Mouse (Mus musculus) lung, postnatal 0 days (tissue): ENCODE results near the gene Cd9. TPM values are rescaled to one million over a fixed set of nuclear protein-coding genes. Genes with fewer than 3 reads are reported as not detected.

Source experiments
- ATAC-seq: fragments of 200-750 bp; cut with Nextera tagmentation; 2 replicates; pipeline ENCODE4 v1.8.0; 2017; ENCODE audit warnings: moderate library complexity
- DNase-seq: peaks from one replicate; pipeline ENCODE4 v3.0.0-alpha.2; 2016; ENCODE audit warnings: low spot score
- H3K27ac ChIP-seq: fragments of 300-500 bp; sonication (generic); 2 replicates; pipeline ENCODE4 v1.5.1; 2014; ENCODE audit warnings: antibody characterized with exemption, mild to moderate bottlenecking, low read length, mixed read lengths
- H3K27me3 ChIP-seq: fragments of 300-500 bp; sonication (generic); replicated peaks from 2 replicates; pipeline ENCODE4 v1.6.1; 2014; ENCODE audit warnings: low read length, mixed read lengths; ENCODE audit not compliant: insufficient read depth
- H3K36me3 ChIP-seq: fragments of 300-500 bp; sonication (generic); 2 replicates; pipeline ENCODE4 v1.6.1; 2014; ENCODE audit warnings: low read length, mixed read lengths; ENCODE audit not compliant: insufficient read depth
- H3K4me1 ChIP-seq: fragments of 300-500 bp; sonication (generic); 2 replicates; pipeline ENCODE4 v1.6.1; 2014; ENCODE audit warnings: antibody characterized with exemption, low read depth, low read length, mixed read lengths; ENCODE audit not compliant: insufficient read depth
- H3K4me2 ChIP-seq: fragments of 300-500 bp; sonication (generic); replicated peaks from 2 replicates; pipeline ENCODE4 v1.6.1; 2014; ENCODE audit warnings: low read depth, mild to moderate bottlenecking, low read length, moderate library complexity, mixed read lengths
- H3K4me3 ChIP-seq: fragments of 300-500 bp; sonication (generic); 2 replicates; pipeline ENCODE4 v1.5.1; 2014; ENCODE audit warnings: low read depth, low read length
- H3K9ac ChIP-seq: fragments of 300-500 bp; sonication (generic); replicated peaks from 2 replicates; pipeline ENCODE4 v1.6.1; 2014; ENCODE audit warnings: low read depth, mild to moderate bottlenecking
- H3K9me3 ChIP-seq: fragments of 300-500 bp; sonication (generic); 2 replicates; pipeline ENCODE4 v1.6.1; 2016; ENCODE audit warnings: low read length, mixed read lengths
- CTCF ChIP-seq: IDR thresholded peaks from 2 replicates; pipeline ENCODE4 v1.5.1; 2016; ENCODE audit warnings: antibody characterized with exemption, mild to moderate bottlenecking
- EP300 ChIP-seq: IDR thresholded peaks from 2 replicates; pipeline ENCODE4 v1.6.1; 2016; ENCODE audit warnings: antibody characterized with exemption, mild to moderate bottlenecking, control low read depth
- WGBS: fragments of 180-500 bp; shearing (Covaris S2); extraction: QIAGEN DNeasy Blood & Tissue Kit; methylation state at CpG from one replicate; pipeline ENCODE4 v1.1.7; 2014; 5-methylcytosine and 5-hydroxymethylcytosine counted together
- polyA plus RNA-seq: library from polyadenylated mRNA; unstranded; fragments of >200 nt; fragmentation: Nextera tagmentation; extraction: Ambion mirVana; gene quantifications from 2 replicates; pipeline ENCODE4 v1.2.1, GENCODE M21; 2015

Cd9 gene
- polyA plus RNA-seq, 1 experiment from 2014 or later = 962 TPM

DNA sequence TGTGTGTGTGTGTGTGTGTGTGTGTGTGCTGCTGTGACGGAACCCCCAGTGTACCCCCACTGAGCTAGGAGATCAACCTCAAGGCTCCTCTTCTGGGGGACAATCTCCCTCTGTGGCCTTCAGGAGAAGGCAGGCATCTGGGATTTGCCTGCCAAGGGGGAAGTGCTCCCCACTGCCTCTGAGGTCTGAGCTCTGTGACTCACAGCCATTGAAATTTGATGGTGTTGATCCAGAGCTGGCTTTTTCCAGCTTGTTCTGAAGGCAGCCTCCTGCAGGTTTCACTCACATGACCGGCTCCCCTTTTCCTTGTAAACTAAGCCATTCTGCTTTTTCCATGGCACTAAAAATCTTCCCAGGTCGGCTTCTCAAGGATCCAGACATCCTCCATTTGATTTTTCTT is 70.4 kb downstream of the Cd9 start:
- H3K9me3 ChIP-seq = no peaks in the 10 kb centered on the region
- no peak for ATAC-seq
- H3K36me3 ChIP-seq = no peaks in the 10 kb centered on the region
- no peaks in the 10 kb centered on the region for H3K27me3 ChIP-seq
- no peak overlapping the region for H3K9ac ChIP-seq
- 86% methylated on average over 3 of the region's 3 CpGs for WGBS
- no peak overlapping the region for H3K27ac ChIP-seq
- H3K4me2 ChIP-seq = no peak overlapping the region
- no peak for DNase-seq
- H3K4me3 ChIP-seq = no peak overlapping the region
- TF ChIP-seq CTCF (no peak), EP300 (no peak)
- peaks cover 6% of the 10 kb centered on the region for H3K4me1 ChIP-seq

DNA sequence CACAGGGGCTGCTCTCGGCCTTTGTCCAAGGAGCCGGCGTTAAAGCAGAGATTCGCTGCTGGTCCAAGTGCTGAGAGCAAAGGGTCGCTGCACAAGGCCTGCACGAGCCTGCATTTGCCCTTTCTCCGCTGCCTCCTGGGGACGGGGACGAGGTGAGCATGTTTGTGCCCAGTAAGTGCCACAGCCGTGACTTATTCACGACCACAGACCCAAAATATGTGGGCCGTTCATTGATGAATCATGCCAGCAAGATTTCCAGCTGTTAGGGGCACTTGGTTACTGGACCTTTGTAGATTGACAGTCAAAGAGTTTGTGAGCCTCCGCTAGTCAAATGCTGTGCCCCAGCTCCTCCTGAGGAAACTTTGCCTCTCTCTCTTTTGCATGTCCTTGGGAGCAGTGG is 71.1 kb downstream of the Cd9 start:
- H3K9ac ChIP-seq = no peak overlapping the region
- ATAC-seq (no peak), DNase-seq (no peak)
- no peaks in the 10 kb centered on the region for H3K36me3 ChIP-seq
- WGBS = 63% methylated on average over 13 of the region's 13 CpGs
- H3K27me3 ChIP-seq = no peaks in the 10 kb centered on the region
- peaks cover 6% of the 10 kb centered on the region for H3K4me1 ChIP-seq
- no peaks in the 10 kb centered on the region for H3K9me3 ChIP-seq
- no peak overlapping the region for H3K27ac ChIP-seq
- no peak overlapping the region for H3K4me2 ChIP-seq
- TF ChIP-seq CTCF (no peak), EP300 (no peak)
- no peak overlapping the region for H3K4me3 ChIP-seq

DNA sequence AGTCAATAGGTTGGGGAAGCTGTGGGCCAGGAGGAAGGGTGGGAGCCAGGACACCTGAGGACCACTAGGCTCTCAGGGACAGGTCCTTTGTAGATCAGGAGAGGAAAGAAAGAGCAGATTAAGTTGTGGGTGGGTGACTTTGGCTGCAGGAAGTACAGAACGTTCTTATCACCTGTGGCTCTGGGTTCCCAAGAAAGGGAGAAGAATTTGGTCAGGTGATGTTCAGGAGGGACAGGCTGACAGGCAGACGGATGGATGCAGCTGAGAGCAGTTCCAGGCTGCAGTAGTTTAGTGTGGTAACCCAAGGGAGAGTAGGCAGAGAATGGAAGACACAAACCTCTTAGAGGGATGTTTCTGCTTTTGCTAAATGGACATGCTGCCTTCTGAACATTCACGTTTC is 71.5 kb downstream of the Cd9 start:
- ATAC-seq (no peak), DNase-seq (no peak)
- Histone ChIP-seq H3K4me3 (no peak overlapping the region), H3K9ac (no peak overlapping the region), H3K27ac (no peak overlapping the region), H3K4me2 (no peak overlapping the region), H3K36me3 (no peaks in the 10 kb centered on the region), H3K9me3 (no peaks in the 10 kb centered on the region), H3K27me3 (no peaks in the 10 kb centered on the region), H3K4me1 (peaks cover 6% of the 10 kb centered on the region)
- WGBS = 45% methylated on average over 3 of the region's 3 CpGs
- TF ChIP-seq CTCF = no peak
- no peak for TF ChIP-seq EP300

DNA sequence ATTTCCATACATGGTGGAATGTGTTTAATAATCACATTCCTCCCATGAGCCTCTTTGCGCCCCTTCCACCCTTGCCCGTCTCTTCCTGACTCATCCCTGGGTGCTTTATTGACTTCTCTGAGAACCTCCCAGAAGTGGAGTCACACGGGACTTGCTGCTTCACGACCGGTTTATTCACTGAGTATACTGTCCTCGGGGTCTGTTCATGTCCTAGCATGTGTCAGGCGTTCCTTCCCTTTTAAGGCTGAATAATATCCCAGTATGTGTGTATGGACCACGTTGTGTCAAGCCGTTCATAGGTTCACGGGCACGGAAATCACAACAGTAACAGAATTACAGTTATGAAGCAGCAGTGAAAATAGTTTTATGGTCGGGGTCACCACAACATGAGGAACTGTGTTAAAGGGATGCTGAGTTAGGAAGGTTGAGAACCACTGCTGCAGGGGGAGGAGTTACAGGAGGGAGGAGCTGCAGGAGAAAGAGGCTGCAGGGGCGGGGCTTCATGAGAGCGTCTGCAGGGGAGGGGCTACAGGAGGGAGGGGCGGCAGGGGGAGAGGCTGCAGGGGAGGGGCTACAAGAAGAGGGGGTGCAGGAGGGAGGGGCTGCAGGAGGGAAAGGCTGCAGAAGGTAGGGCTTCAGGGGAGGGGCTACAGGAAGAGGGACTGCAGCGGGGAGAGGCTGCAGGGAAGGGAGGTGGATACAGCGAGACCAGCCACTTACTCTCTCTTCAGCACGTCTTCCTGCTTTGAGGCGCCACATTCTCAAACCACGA is 72.4 kb downstream of the Cd9 start:
- Histone ChIP-seq H3K27ac (no peak overlapping the region), H3K27me3 (no peaks in the 10 kb centered on the region), H3K9ac (no peak overlapping the region), H3K4me1 (peaks cover 6% of the 10 kb centered on the region), H3K9me3 (no peaks in the 10 kb centered on the region), H3K4me2 (peak overlapping the region; percentile 38), H3K36me3 (no peaks in the 10 kb centered on the region), H3K4me3 (no peak overlapping the region)
- ATAC-seq (peak; percentile 31; the same call in 1 of the 2 replicates), DNase-seq (peak; percentile 81)
- whole genome bisulfite sequencing = 15% methylated on average over 20 of the region's 20 CpGs
- no peak for TF ChIP-seq EP300
- TF ChIP-seq CTCF = no peak

DNA sequence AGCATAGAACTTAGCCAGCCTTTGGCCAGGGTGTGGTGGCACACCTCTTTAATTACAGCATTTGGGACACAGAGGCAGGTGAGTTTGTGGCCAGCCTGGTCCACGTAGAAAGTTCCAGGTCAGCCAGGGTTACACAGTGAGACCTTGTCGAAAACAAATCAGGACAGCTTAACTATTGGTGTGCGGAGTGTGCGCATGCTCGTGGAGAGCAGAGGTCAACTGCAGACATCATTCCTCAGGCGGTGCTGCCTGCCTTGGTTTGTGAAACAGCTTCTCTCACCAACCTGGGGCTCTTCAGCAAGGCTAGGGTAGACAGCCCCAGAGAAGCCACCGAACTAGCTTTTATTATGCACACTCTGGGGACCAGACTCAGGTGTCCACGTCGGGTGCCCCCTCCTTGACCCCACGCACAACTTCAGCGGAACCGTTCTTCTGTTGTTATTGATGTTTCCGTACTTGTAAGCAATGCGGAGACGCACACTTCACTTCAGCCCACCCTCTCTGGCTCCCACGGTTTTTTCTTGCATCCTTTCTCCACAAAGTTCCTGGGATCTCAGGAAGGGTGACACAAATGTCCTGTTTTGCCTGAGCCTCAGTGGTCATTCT is 74.0 kb downstream of the Cd9 start:
- DNase-seq (no peak), ATAC-seq (no peak)
- Histone ChIP-seq H3K36me3 (no peaks in the 10 kb centered on the region), H3K4me3 (no peak overlapping the region), H3K9ac (no peak overlapping the region), H3K4me2 (no peak overlapping the region), H3K27ac (no peak overlapping the region), H3K9me3 (no peaks in the 10 kb centered on the region), H3K27me3 (no peaks in the 10 kb centered on the region), H3K4me1 (no peaks in the 10 kb centered on the region; the same call in 1 of the 2 replicates)
- 55% methylated on average over 16 of the region's 16 CpGs for WGBS
- TF ChIP-seq CTCF (no peak), EP300 (no peak)

DNA sequence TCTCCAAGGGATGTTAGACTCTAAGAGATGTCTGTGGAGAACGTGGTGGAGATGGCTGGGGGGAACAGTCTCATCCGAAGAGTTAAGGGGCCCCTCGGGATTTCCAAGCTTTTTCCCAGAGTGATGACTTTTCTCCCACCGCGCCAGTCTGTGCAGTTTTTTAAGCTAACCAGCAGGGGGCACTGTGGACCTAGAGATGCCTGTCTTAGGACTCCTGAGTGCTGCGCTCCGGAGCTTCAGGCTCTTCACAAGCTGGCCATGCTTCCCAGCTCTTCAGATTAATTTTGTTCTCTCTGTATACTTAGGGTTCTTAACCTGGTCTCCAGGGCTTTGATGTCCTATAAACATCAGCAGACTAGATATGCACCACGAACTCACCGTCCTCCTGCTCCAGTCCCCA is 75.8 kb downstream of the Cd9 start:
- Histone ChIP-seq H3K36me3 (no peaks in the 10 kb centered on the region), H3K4me1 (no peaks in the 10 kb centered on the region; the same call in 1 of the 2 replicates), H3K4me3 (no peak overlapping the region), H3K27ac (no peak overlapping the region), H3K4me2 (no peak overlapping the region), H3K27me3 (no peaks in the 10 kb centered on the region), H3K9ac (no peak overlapping the region), H3K9me3 (no peaks in the 10 kb centered on the region)
- TF ChIP-seq EP300 (no peak), CTCF (peak; percentile 93)
- DNase-seq (peak; percentile 90), ATAC-seq (peak; percentile 78)
- WGBS = 3% methylated on average over 9 of the region's 9 CpGs
